8 mouse cellular contexts compared by ENCODE assay signal in the genomic region with DNA sequence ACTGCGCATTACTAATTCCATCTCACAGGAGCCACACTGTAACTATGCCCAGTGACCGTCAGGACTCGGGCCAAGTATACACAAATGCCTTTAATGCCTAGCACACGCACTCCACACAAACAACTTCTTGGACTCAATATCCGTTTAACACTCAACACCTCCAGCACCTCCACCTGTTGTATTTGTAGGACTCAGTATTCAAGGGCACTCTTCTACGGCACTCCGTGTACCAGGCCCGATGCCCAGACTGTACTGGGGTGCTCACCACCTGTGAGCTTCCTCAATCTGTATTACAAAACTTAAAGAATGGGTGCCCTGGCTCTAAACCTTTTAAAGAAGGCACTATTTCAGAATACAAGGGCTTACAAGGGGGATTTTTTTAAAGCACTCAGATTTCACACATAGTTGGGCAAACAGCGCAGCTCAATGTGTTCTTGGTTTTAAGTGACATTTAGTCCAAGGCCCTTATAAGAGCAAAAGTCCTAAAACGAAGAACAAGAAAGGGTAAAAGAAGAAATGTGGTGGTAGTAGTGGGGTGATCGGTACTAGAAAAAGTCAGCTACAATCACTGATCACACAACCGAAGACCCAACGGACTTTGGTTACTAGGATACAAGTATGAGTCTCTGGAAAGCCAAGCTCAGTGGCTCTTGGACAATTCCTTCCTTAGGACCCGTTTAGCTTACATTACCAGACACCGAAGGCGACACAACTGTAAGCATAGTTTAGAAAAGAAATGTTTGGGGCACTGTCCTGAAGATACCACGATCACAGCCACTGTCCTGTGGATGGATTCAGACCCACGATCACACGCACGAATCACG. TPM values are rescaled to one million over a fixed set of nuclear protein-coding genes. Genes with fewer than 3 reads are reported as not detected.
DNase-seq lines count a peak whose midpoint lies in the region; ATAC-seq lines count a peak whose summit lies in the region.

No protein-coding gene starts in this region.

- H3K4me3 ChIP-seq in embryonic facial prominence, embryonic 14.5 days (ENCODE audit: low read depth, low read length) = peak overlapping the region; percentile 79
- peak overlapping the region; percentile 86 for H3K4me3 ChIP-seq in hindbrain, embryonic 16.5 days (ENCODE audit: low read length)
- peak overlapping the region; percentile 81 for H3K4me3 ChIP-seq in lung, embryonic 16.5 days (ENCODE audit: low read length)

- H3K36me3 ChIP-seq in embryonic facial prominence, embryonic 14.5 days (ENCODE audit: control insufficient read depth, insufficient read depth, low read length) = peaks cover 35% of the 10 kb centered on the region
- H3K36me3 ChIP-seq in hindbrain, embryonic 16.5 days (ENCODE audit: control insufficient read depth, insufficient read depth, low read length) = peaks cover 17% of the 10 kb centered on the region
- H3K36me3 ChIP-seq in lung, embryonic 16.5 days (ENCODE audit: control insufficient read depth, insufficient read depth, low read length) = peaks cover 28% of the 10 kb centered on the region

- no peak for ATAC-seq in embryonic facial prominence, embryonic 14.5 days (ENCODE audit: low read depth)
- no peak for ATAC-seq in hindbrain, embryonic 16.5 days
- no peak for ATAC-seq in lung, embryonic 16.5 days (ENCODE audit: low read depth)

- peak overlapping the region; percentile 91 for H3K9ac ChIP-seq in embryonic facial prominence, embryonic 14.5 days (ENCODE audit: low read depth, low read length)
- peak overlapping the region; percentile 84 for H3K9ac ChIP-seq in hindbrain, embryonic 16.5 days (ENCODE audit: low read depth, low read length)
- H3K9ac ChIP-seq in lung, embryonic 16.5 days (ENCODE audit: low read length) = peak overlapping the region; percentile 89

- no peaks in the 10 kb centered on the region for H3K9me3 ChIP-seq in embryonic facial prominence, embryonic 14.5 days (ENCODE audit: control insufficient read depth, low read length)
- H3K9me3 ChIP-seq in hindbrain, embryonic 16.5 days (ENCODE audit: control insufficient read depth, low read length) = no peaks in the 10 kb centered on the region
- no peaks in the 10 kb centered on the region for H3K9me3 ChIP-seq in lung, embryonic 16.5 days (ENCODE audit: control insufficient read depth, low read length)

- peaks cover 10% of the 10 kb centered on the region; the same call in 1 of the 2 replicates for H3K4me1 ChIP-seq in embryonic facial prominence, embryonic 14.5 days (ENCODE audit: control insufficient read depth, insufficient read depth, low read length)
- peaks cover 21% of the 10 kb centered on the region for H3K4me1 ChIP-seq in hindbrain, embryonic 16.5 days (ENCODE audit: control insufficient read depth, insufficient read depth, low read depth, low read length)
- H3K4me1 ChIP-seq in lung, embryonic 16.5 days (replicated peaks; ENCODE audit: control insufficient read depth, insufficient read depth, low read length) = peaks cover 17% of the 10 kb centered on the region

- peak overlapping the region; percentile 96 for H3K27ac ChIP-seq in embryonic facial prominence, embryonic 14.5 days (replicated peaks; ENCODE audit: low read depth, low read length)
- H3K27ac ChIP-seq in hindbrain, embryonic 16.5 days (ENCODE audit: low read depth, low read length) = peak overlapping the region; percentile 96
- peak overlapping the region; percentile 94 for H3K27ac ChIP-seq in lung, embryonic 16.5 days (ENCODE audit: low read length)

- H3K4me2 ChIP-seq in embryonic facial prominence, embryonic 14.5 days (ENCODE audit: low read depth, low read length) = peak overlapping the region; percentile 80
- peak overlapping the region; percentile 79 for H3K4me2 ChIP-seq in hindbrain, embryonic 16.5 days (ENCODE audit: low read length)
- H3K4me2 ChIP-seq in lung, embryonic 16.5 days (ENCODE audit: low read depth, low read length) = peak overlapping the region; percentile 49

- H3K27me3 ChIP-seq in embryonic facial prominence, embryonic 14.5 days (replicated peaks; ENCODE audit: control insufficient read depth, insufficient read depth, low read length) = no peaks in the 10 kb centered on the region
- H3K27me3 ChIP-seq in hindbrain, embryonic 16.5 days (replicated peaks; ENCODE audit: control insufficient read depth, insufficient read depth, low read length) = no peaks in the 10 kb centered on the region
- no peaks in the 10 kb centered on the region for H3K27me3 ChIP-seq in lung, embryonic 16.5 days (ENCODE audit: control insufficient read depth, insufficient read depth, low read depth, low read length)

- WGBS in embryonic facial prominence, embryonic 14.5 days = 24% methylated on average over 21 of the region's 21 CpGs
- WGBS in hindbrain, embryonic 16.5 days = 23% methylated on average over 21 of the region's 21 CpGs
- WGBS in lung, embryonic 16.5 days = 13% methylated on average over 21 of the region's 21 CpGs

- peak; percentile 49 to 66 for DNase-seq in lung, adult 18-20 months
- no peak for DNase-seq in lung, postnatal 4 days
- peak; percentile 3 for DNase-seq in embryonic facial prominence, embryonic 14.5 days (ENCODE audit: low spot score)
- no peak for DNase-seq in retina, postnatal 1 day
- no peak for DNase-seq in right cerebral cortex, adult 18-20 months
- DNase-seq in urinary bladder, postnatal 36 days (ENCODE audit: low spot score in 2 of 2) = no peak

RNA-seq across cellular contexts. Expression of a gene that starts 1.2 kb away (rescaled TPM):
- polyA plus RNA-seq in embryonic facial prominence, embryonic 14.5 days (2014; fragmentation: Nextera tagmentation; extraction: Ambion mirVana) = 32.6 and 35.6 TPM in 2 replicates
- polyA plus RNA-seq in hindbrain, embryonic 16.5 days (2015; fragmentation: Nextera tagmentation; extraction: Ambion mirVana) = 19.6 and 25.8 TPM in 2 replicates
- polyA plus RNA-seq in lung, embryonic 16.5 days (2015; fragmentation: Nextera tagmentation; extraction: Ambion mirVana) = 29.7 and 34.1 TPM in 2 replicates

RNA-seq across cellular contexts. Expression of a gene that starts 51.7 kb away (rescaled TPM):
- 0.07 TPM in 1 of 2 replicates, not detected in the other for polyA plus RNA-seq in embryonic facial prominence, embryonic 14.5 days (2014; fragmentation: Nextera tagmentation; extraction: Ambion mirVana)
- 1.9 and 2.0 TPM in 2 replicates for polyA plus RNA-seq in hindbrain, embryonic 16.5 days (2015; fragmentation: Nextera tagmentation; extraction: Ambion mirVana)
- polyA plus RNA-seq in lung, embryonic 16.5 days (2015; fragmentation: Nextera tagmentation; extraction: Ambion mirVana) = not detected in 2 replicates

Comparison
In these comparisons a context has a peak if more than half of its experiments do, and no peak if none do; other contexts are left out.
1. DNase-seq: peak in lung, adult 18-20 months (2 of 2) and embryonic facial prominence, embryonic 14.5 days (single experiment); none in lung, postnatal 4 days (0 of 2), retina, postnatal 1 day (single experiment), right cerebral cortex, adult 18-20 months (single experiment) and urinary bladder, postnatal 36 days (0 of 2).
2. Peak in every context shown above with its lines, with median percentiles within 50 percentile points of each other: H3K27ac ChIP-seq, H3K4me2 ChIP-seq, H3K4me3 ChIP-seq and H3K9ac ChIP-seq.